Mouse (Mus musculus) bone marrow, adult 2 months (tissue): ENCODE results near the gene Srrm3.

Experiments used
- CTCF ChIP-seq: fragments of 200-500 bp; IDR thresholded peaks from 2 replicates; pipeline ENCODE4 v1.5.1; 2011; ENCODE audit warnings: low read length, control low read depth; ENCODE audit not compliant: control insufficient read depth, insufficient read depth
- POLR2A ChIP-seq: fragments of 200-500 bp; IDR thresholded peaks from 2 replicates; pipeline ENCODE4 v1.6.1; 2011; ENCODE audit warnings: low read depth, mild to moderate bottlenecking, control low read depth, low read length, borderline replicate concordance; ENCODE audit not compliant: control insufficient read depth

DNA sequence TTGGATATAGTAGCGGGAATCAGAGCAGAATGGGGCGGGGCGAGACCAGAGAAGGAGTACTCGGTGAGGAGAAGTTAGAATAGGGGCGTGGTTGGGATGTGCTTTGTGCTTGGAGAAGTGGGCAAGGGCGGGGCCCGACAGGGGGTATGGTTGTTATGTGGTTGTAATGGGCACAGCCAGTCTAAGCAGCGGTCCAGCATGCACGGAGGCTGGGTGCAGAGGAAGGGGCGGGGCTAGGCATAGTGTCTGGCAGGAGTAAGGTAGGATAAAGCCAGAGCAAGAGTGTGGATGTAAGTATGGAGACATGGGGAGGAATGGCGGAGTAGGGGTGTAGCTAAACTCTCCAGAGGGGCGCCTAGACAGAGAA lies 28.8 kb downstream of the Srrm3 start:
- no peak for TF ChIP-seq CTCF
- no peak for TF ChIP-seq POLR2A
